Mouse (Mus musculus): ENCODE measurements around the gene Cd300ld4. TPM values are rescaled to one million over a fixed set of nuclear protein-coding genes. Genes with fewer than 3 reads are reported as not detected.

Cd300ld4 gene
- not detected for polyA plus RNA-seq (2014; fragmentation: Illumina TruSeq; extraction: RNeasy Lipid Tissue Mini Kit (QIAGEN cat#74804); ENCODE audit: insufficient read depth, low read depth, low replicate concordance)

GRCm38 (mm10) chr11:115026912-115027311 lies at the start of gene Cd300ld4:
Gene Cd300ld4, minus strand, starts transcription at chr11:115027012.

DNA sequence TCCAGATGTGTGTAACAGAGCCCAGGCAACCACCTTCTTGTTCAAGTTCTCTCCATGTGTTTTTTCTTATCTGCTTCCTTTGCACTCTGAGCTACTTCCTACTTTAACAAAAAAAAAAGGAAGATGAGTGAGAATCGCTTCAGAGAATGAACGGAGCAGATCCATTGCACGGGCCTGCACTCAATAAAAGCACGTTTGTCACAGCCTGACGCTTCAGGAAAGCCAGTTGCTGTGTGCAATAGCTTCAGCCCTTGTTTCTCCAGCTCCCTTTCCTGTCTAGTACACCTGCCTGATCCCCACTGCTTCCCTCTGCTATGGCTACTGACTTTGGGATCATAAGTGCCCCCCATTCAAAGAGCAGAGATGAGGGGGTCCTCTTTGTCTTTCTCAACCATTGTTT lies 35.3 kb upstream of the Cd300ld4 start, which contains the start of gene Cd300e:
Gene Cd300e (minus strand): TSS at position 101 of the 400 bp plus-strand sequence.

GRCm38 (mm10) chr11:115048259-115048658 lies 21.4 kb upstream of the Cd300ld4 start, which contains the start of gene Cd300ld3:
Gene Cd300ld3, minus strand, starts transcription at chr11:115048409.

DNA sequence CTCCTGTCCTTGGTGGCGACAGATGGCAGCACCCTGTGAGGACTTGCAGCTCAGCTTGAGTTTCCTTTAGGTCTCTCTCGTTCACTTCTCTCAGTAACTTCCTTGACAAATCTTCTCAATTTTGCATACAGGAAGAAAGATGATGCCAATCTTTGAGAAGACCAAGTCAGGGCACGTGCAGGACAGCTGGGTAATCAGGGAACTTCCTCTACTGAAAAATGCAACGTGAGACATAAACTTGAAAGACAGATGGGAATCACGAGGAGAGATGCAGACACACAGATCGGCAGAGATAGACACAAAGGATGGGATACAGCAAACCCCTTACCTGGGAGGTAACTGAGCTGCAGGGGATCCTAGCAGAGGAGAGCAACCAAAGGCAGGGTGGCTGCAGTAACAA lies 10.9 kb upstream of the Cd300ld4 start, which contains the start of gene Cd300ld5:
Gene Cd300ld5 (minus strand): TSS at position 101 of the 400 bp plus-strand sequence.

GRCm38 (mm10) chr11:115016093-115016492 lies 10.7 kb downstream of the Cd300ld4 start, which contains the start of gene Cd300ld2:
Gene Cd300ld2, minus strand, starts transcription at chr11:115016193.

GRCm38 (mm10) chr11:115001474-115002040 lies 25.3 kb downstream of the Cd300ld4 start, which contains the start of gene Cd300c2:
Gene Cd300c2, minus strand, starts transcription at chr11:115001880.

GRCm38 (mm10) chr11:114989793-114990192 lies 37.0 kb downstream of the Cd300ld4 start, which contains the start of gene Cd300ld:
Gene Cd300ld, minus strand, starts transcription at chr11:114989922.

Other genes starting within 250 kb of the Cd300ld4 start
- 0.33 TPM for gene Btbd17, start 231.1 kb downstream of the Cd300ld4 start, polyA plus RNA-seq (2014; fragmentation: Illumina TruSeq; extraction: RNeasy Lipid Tissue Mini Kit (QIAGEN cat#74804); ENCODE audit: insufficient read depth, low read depth, low replicate concordance)
- gene Gpr142, start 228.1 kb downstream of the Cd300ld4 start, polyA plus RNA-seq (2014; fragmentation: Illumina TruSeq; extraction: RNeasy Lipid Tissue Mini Kit (QIAGEN cat#74804); ENCODE audit: insufficient read depth, low read depth, low replicate concordance) = not detected
- 5.0 TPM for gene Gprc5c, start 175.9 kb downstream of the Cd300ld4 start, polyA plus RNA-seq (2014; fragmentation: Illumina TruSeq; extraction: RNeasy Lipid Tissue Mini Kit (QIAGEN cat#74804); ENCODE audit: insufficient read depth, low read depth, low replicate concordance)
- gene Cd300a, start 137.0 kb downstream of the Cd300ld4 start, polyA plus RNA-seq (2014; fragmentation: Illumina TruSeq; extraction: RNeasy Lipid Tissue Mini Kit (QIAGEN cat#74804); ENCODE audit: insufficient read depth, low read depth, low replicate concordance) = 5.6 TPM
- 3.8 TPM for gene Cd300lb, start 92.6 kb downstream of the Cd300ld4 start, polyA plus RNA-seq (2014; fragmentation: Illumina TruSeq; extraction: RNeasy Lipid Tissue Mini Kit (QIAGEN cat#74804); ENCODE audit: insufficient read depth, low read depth, low replicate concordance)
- 1.2 TPM for gene Cd300c, start 57.9 kb downstream of the Cd300ld4 start, polyA plus RNA-seq (2014; fragmentation: Illumina TruSeq; extraction: RNeasy Lipid Tissue Mini Kit (QIAGEN cat#74804); ENCODE audit: insufficient read depth, low read depth, low replicate concordance)
- 4.7 TPM for gene Cd300ld, start 37.1 kb downstream of the Cd300ld4 start, polyA plus RNA-seq (2014; fragmentation: Illumina TruSeq; extraction: RNeasy Lipid Tissue Mini Kit (QIAGEN cat#74804); ENCODE audit: insufficient read depth, low read depth, low replicate concordance)
- 24.2 TPM for gene Cd300c2, start 25.1 kb downstream of the Cd300ld4 start, polyA plus RNA-seq (2014; fragmentation: Illumina TruSeq; extraction: RNeasy Lipid Tissue Mini Kit (QIAGEN cat#74804); ENCODE audit: insufficient read depth, low read depth, low replicate concordance)
- not detected for gene Cd300ld2, start 10.8 kb downstream of the Cd300ld4 start, polyA plus RNA-seq (2014; fragmentation: Illumina TruSeq; extraction: RNeasy Lipid Tissue Mini Kit (QIAGEN cat#74804); ENCODE audit: insufficient read depth, low read depth, low replicate concordance)
- gene Cd300ld5, start 10.8 kb upstream of the Cd300ld4 start, polyA plus RNA-seq (2014; fragmentation: Illumina TruSeq; extraction: RNeasy Lipid Tissue Mini Kit (QIAGEN cat#74804); ENCODE audit: insufficient read depth, low read depth, low replicate concordance) = 0.79 TPM
- gene Cd300ld3, start 21.4 kb upstream of the Cd300ld4 start, polyA plus RNA-seq (2014; fragmentation: Illumina TruSeq; extraction: RNeasy Lipid Tissue Mini Kit (QIAGEN cat#74804); ENCODE audit: insufficient read depth, low read depth, low replicate concordance) = 2.4 TPM
- gene Cd300e, start 35.2 kb upstream of the Cd300ld4 start, polyA plus RNA-seq (2014; fragmentation: Illumina TruSeq; extraction: RNeasy Lipid Tissue Mini Kit (QIAGEN cat#74804); ENCODE audit: insufficient read depth, low read depth, low replicate concordance) = 1.3 TPM
- 1.1 TPM for gene Rab37, start 64.4 kb upstream of the Cd300ld4 start, polyA plus RNA-seq (2014; fragmentation: Illumina TruSeq; extraction: RNeasy Lipid Tissue Mini Kit (QIAGEN cat#74804); ENCODE audit: insufficient read depth, low read depth, low replicate concordance)
- gene Cd300lf, start 107.0 kb upstream of the Cd300ld4 start, polyA plus RNA-seq (2014; fragmentation: Illumina TruSeq; extraction: RNeasy Lipid Tissue Mini Kit (QIAGEN cat#74804); ENCODE audit: insufficient read depth, low read depth, low replicate concordance) = 6.7 TPM
- gene Slc9a3r1, start 136.3 kb upstream of the Cd300ld4 start, polyA plus RNA-seq (2014; fragmentation: Illumina TruSeq; extraction: RNeasy Lipid Tissue Mini Kit (QIAGEN cat#74804); ENCODE audit: insufficient read depth, low read depth, low replicate concordance) = 44.9 TPM
- 4.0 TPM for gene Tmem104, start 160.5 kb upstream of the Cd300ld4 start, polyA plus RNA-seq (2014; fragmentation: Illumina TruSeq; extraction: RNeasy Lipid Tissue Mini Kit (QIAGEN cat#74804); ENCODE audit: insufficient read depth, low read depth, low replicate concordance)
- gene Nat9, start 160.8 kb upstream of the Cd300ld4 start, polyA plus RNA-seq (2014; fragmentation: Illumina TruSeq; extraction: RNeasy Lipid Tissue Mini Kit (QIAGEN cat#74804); ENCODE audit: insufficient read depth, low read depth, low replicate concordance) = 33.1 TPM
- gene Grin2c, start 240.2 kb upstream of the Cd300ld4 start, polyA plus RNA-seq (2014; fragmentation: Illumina TruSeq; extraction: RNeasy Lipid Tissue Mini Kit (QIAGEN cat#74804); ENCODE audit: insufficient read depth, low read depth, low replicate concordance) = 0.39 TPM

Measured in lung, adult 10 weeks (tissue).